Mouse (Mus musculus) layer of hippocampus, postnatal 36 days (tissue): ENCODE measurements around the gene Mllt1. TPM values are rescaled to one million over a fixed set of nuclear protein-coding genes. Genes with fewer than 3 reads are reported as not detected.

Experiments
- DNase-seq, 2 experiments: peaks; one replicate each; pipeline ENCODE4 v3.0.0; 2022
- total RNA-seq, 2 experiments: library from RNA; stranded (reverse); gene quantifications; 2 replicates each; pipeline ENCODE4 v1.2.3; 2021

The Mllt1 gene
- total RNA-seq, 2 experiments from 2014 or later: 82.4 to 90.3 TPM

DNA sequence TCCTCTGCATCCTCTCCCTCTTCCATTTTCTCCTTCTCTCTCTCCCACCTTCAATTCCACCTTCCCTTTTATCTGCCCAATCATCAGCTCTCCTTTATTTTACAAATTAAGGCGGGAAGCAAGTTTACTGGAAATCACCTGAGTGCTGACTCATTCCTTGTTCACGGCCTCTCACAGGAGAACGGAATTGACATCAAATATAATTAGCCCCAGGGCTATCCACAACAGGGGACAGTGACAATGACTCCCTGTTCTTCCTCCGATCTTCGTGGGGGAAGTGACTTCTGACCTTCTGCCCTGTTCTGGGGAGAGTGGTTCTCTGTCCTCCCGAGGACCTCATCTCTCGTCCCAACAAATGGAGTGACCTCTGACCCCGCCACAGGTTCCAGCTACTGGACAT is 58.2 kb downstream of the Mllt1 start:
- DNase-seq: no peak

- DNase-seq: no peak
These were observed 58.8 kb downstream of the Mllt1 start for GRCm38 (mm10) chr17:56876465-56876864.

- DNase-seq: no peak
These were observed 60.1 kb downstream of the Mllt1 start, which contains the start of gene 1700061G19Rik for GRCm38 (mm10) chr17:56874936-56875651. Gene 1700061G19Rik, plus strand, starts transcription at chr17:56875477.

DNA sequence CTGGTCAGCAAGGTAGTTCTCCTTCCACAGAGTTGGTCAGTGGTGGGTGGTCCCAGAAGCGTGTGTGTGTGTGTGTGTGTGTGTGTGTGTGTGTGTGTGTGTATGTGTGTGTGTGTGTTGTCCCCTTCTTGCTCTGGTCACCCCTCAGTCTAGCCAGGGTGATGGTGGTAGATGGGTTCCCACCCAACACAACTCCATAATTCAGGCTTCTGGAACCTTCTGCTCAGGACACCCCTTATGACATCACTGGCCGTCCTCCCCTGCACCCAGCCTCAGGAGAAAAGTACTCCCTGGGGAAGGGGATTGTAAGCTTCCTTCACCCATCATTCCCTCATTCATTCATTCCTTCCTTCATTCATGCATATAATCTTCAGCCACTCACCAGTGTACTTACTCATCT is 61.0 kb downstream of the Mllt1 start, which contains the start of gene Acsbg2:
Gene Acsbg2 (minus strand): TSS at position 211 of the 400 bp plus-strand sequence.
- no peak for DNase-seq

GRCm38 (mm10) chr17:56872512-56872911 is 62.7 kb downstream of the Mllt1 start:
- no peak for DNase-seq

DNA sequence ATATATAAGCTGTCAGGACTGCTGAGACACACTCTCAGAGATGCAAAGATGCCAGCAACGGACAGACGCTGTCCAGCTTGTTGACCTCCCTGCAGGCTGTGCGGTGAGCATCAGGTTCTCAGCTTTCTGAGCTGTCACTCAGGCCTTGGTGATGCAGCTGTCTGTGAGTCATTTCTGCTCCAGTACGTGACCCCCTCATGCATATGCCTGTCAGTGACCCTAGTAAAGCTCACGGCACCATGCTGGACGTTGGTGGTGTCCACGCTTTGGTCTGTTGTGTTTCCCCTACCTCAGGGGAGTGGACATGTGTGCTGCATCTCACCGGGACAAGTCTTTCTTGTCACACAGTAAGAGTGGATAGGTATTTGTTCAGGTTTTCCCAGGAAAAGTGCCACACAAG is 63.4 kb downstream of the Mllt1 start:
- no peak for DNase-seq

DNA sequence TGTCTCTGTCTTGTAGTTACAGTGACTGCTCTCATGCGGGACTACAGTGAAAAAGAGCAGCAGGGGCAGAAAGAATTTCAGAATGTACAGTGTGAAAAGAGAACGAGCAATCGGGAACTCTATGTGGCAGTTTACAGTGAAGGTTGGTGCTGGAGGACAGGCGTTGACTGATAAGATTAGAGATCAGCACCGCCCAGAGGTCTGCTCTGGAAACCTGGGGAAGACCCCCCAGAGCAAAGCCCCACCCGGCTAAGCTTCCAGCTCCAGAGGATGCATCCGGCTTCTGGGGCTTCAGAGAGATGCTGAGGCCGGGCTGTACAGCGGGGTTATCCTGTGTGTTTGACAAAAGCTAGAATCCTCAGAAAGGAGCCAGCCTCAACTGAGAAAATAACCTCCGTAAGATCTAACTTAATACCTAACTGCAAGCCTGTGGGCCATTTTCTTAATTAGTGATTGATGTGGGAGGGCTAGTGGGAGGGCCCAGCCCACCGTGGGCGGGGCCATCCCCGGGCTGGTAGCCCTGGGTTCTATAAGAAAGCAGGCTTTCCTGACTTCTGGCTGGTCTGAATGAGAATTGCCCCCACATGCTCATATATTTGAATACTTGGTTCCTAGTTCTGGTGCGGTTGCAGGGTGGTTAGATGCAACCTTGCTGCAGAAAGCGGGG is 64.8 kb downstream of the Mllt1 start:
- DNase-seq: no peak

- DNase-seq: no peak
These were observed 65.7 kb downstream of the Mllt1 start for GRCm38 (mm10) chr17:56869481-56869977.

- DNase-seq: no peak
These were observed 69.1 kb downstream of the Mllt1 start for GRCm38 (mm10) chr17:56866071-56866470.

- DNase-seq: no peak
These were observed 74.0 kb downstream of the Mllt1 start for GRCm38 (mm10) chr17:56861197-56861596.

- no peak for DNase-seq
These were observed 76.3 kb downstream of the Mllt1 start for GRCm38 (mm10) chr17:56858922-56859321.

GRCm38 (mm10) chr17:56858216-56858615 is 77.0 kb downstream of the Mllt1 start:
- peak; percentile 20 to 32 for DNase-seq

DNA sequence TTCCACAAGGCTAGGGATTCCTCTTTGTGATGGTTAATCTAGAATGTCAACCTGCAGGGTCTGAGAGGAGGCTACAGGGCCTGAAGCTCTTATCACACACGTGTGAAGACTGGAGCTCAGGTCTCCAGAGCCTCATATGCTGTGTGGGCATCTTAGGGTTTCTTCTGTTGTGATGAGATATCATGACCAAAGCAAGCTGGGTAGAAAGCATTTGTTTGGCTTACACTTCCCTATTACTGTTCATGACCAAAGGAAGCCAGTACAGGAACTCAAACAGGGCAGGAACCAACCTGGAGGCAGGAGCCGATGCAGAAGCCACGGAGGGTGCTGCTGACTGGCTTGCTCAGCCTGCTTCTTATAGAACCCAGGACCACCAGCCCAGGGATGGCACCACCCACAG is 79.8 kb downstream of the Mllt1 start:
- no peak for DNase-seq

DNA sequence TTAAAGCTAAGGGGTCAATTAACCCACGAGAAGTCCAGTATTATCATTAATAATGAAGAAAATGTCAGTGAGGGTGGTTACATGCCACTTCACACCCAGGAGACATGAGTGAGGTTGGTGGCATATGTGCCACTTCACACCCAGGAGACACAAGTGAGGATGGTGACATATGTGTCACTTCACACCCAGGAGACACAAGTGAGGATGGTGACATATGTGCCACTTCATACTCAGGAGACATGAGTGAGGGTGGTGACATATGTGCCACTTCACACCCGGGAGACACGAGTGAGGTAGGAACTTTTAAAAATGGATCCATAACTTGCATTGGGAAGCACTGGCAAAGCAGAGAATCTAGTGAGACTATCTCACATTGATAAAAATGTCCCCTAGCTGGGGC is 84.0 kb downstream of the Mllt1 start:
- no peak for DNase-seq

GRCm38 (mm10) chr17:56849710-56850109 is 85.5 kb downstream of the Mllt1 start:
- no peak for DNase-seq

GRCm38 (mm10) chr17:56848785-56849184 is 86.4 kb downstream of the Mllt1 start:
- DNase-seq: no peak

DNA sequence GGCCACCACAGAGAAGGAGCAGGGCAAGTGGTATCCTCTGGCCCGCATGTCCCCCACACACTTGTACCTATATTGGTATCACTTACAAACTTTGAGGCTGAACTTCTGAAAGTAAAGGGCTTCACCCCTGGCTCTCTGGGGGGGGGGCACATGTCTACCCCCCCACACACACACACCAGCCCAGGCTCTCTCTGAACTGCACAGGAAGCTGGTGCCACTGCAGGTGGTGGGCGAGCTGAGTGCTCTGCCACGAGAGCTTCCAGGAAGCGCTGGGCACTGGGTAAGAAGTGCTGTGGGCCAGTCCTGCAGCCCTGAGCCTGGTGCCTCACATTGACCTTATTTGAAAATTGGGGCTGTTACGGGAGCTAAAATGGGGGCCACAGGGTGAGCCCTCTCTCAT is 91.5 kb downstream of the Mllt1 start:
- no peak for DNase-seq

Other genes starting within 250 kb of the Mllt1 start
- gene Ndufa11, start 217.6 kb downstream of the Mllt1 start, total RNA-seq: 100 to 1,000 TPM; 213 to 221 TPM
- gene Vmac, start 217.4 kb downstream of the Mllt1 start, total RNA-seq: 10 to 100 TPM; 10.4 to 14.2 TPM
- 1 to 10 TPM; 2.8 to 3.9 TPM for gene Nrtn, start 177.9 kb downstream of the Mllt1 start, total RNA-seq
- gene Dus3l, start 170.7 kb downstream of the Mllt1 start, total RNA-seq: 10 to 100 TPM; 68.6 to 71.1 TPM
- 1 to 10 TPM; 1.4 to 1.5 TPM for gene Prr22, start 165.2 kb downstream of the Mllt1 start, total RNA-seq
- gene Rfx2, start 104.4 kb downstream of the Mllt1 start, total RNA-seq: 1 to 10 TPM; 5.0 TPM
- not detected for gene Acsbg2, start 61.0 kb downstream of the Mllt1 start, total RNA-seq
- under 1 TPM; 0.17 to 0.23 TPM for gene 1700061G19Rik, start 59.9 kb downstream of the Mllt1 start, total RNA-seq
- not detected for gene Acer1, start 46.7 kb upstream of the Mllt1 start, total RNA-seq
- 10 to 100 TPM; 67.4 to 70.4 TPM for gene Clpp, start 54.9 kb upstream of the Mllt1 start, total RNA-seq
- gene Alkbh7, start 61.9 kb upstream of the Mllt1 start, total RNA-seq: 10 to 100 TPM; 20.1 to 26.4 TPM
- gene Pspn, start 64.6 kb upstream of the Mllt1 start, total RNA-seq: not detected
- 10 to 100 TPM; 54.5 to 59.1 TPM for gene Gtf2f1, start 75.9 kb upstream of the Mllt1 start, total RNA-seq
- gene Gm17949, start 76.1 kb upstream of the Mllt1 start, total RNA-seq: under 1 TPM in 1 of 2 experiments, not detected in 1; 0.30 TPM
- 100 to 1,000 TPM; 111 to 121 TPM for gene Khsrp, start 96.1 kb upstream of the Mllt1 start, total RNA-seq
- not detected for gene Slc25a41, start 106.2 kb upstream of the Mllt1 start, total RNA-seq
- gene Crb3, start 123.7 kb upstream of the Mllt1 start, total RNA-seq: under 1 TPM; 0.47 to 0.63 TPM
- 100 to 1,000 TPM; 363 to 374 TPM for gene Slc25a23, start 124.4 kb upstream of the Mllt1 start, total RNA-seq
- gene Dennd1c, start 143.1 kb upstream of the Mllt1 start, total RNA-seq: 1 to 10 TPM in 1 of 2 experiments, under 1 TPM in 1; 0.92 to 1.0 TPM
- 100 to 1,000 TPM; 553 to 593 TPM for gene Tubb4a, start 152.4 kb upstream of the Mllt1 start, total RNA-seq
- 1 to 10 TPM in 1 of 2 experiments, under 1 TPM in 1; 0.88 to 1.1 TPM for gene Tnfsf9, start 169.9 kb upstream of the Mllt1 start, total RNA-seq
- gene Cd70, start 214.4 kb upstream of the Mllt1 start, total RNA-seq: under 1 TPM in 1 of 2 experiments, not detected in 1; 0.57 TPM